Mouse (Mus musculus) T-cell, adult 66 days (primary cell): ENCODE results near the gene Olfr918. TPM values are rescaled to one million over a fixed set of nuclear protein-coding genes. Genes with fewer than 3 reads are reported as not detected.

Experiments
- total RNA-seq, 2 experiments: library from RNA; stranded (reverse); gene quantifications; 3 replicates in 1 of 2; 4 replicates in 1 of 2; pipeline ENCODE4 v1.2.4; 2023

Gene Olfr918
- total RNA-seq = not detected

GRCm38 (mm10) chr9:38674501-38674900 is at the start of gene Olfr918:
TSS of gene Olfr918 (minus strand) at chr9:38674601.

GRCm38 (mm10) chr9:38718102-38718501 is 43.7 kb upstream of the Olfr918 start, which contains the start of gene Vwa5a:
TSS of gene Vwa5a (plus strand) at chr9:38718268.

GRCm38 (mm10) chr9:38665742-38666141 is 8.7 kb downstream of the Olfr918 start, which contains the start of gene Olfr917:
TSS of gene Olfr917 (minus strand) at chr9:38665842.

GRCm38 (mm10) chr9:38659775-38660174 is 14.6 kb downstream of the Olfr918 start, which contains the start of gene Olfr916:
TSS of gene Olfr916 (minus strand) at chr9:38659875.

Other genes starting within 250 kb of the Olfr918 start
- not detected for gene Olfr901, start 245.1 kb downstream of the Olfr918 start, total RNA-seq
- not detected for gene Olfr902, start 226.9 kb downstream of the Olfr918 start, total RNA-seq
- not detected for gene Olfr904, start 211.5 kb downstream of the Olfr918 start, total RNA-seq
- gene Olfr905, start 203.5 kb downstream of the Olfr918 start, total RNA-seq = not detected
- gene Olfr906, start 187.5 kb downstream of the Olfr918 start, total RNA-seq = not detected
- not detected for gene Olfr907, start 178.8 kb downstream of the Olfr918 start, total RNA-seq
- gene Olfr911-ps1, start 153.0 kb downstream of the Olfr918 start, total RNA-seq = not detected
- gene Olfr910, start 136.8 kb downstream of the Olfr918 start, total RNA-seq = not detected
- gene Olfr912, start 94.4 kb downstream of the Olfr918 start, total RNA-seq = not detected
- gene Olfr913, start 81.8 kb downstream of the Olfr918 start, total RNA-seq = not detected
- not detected for gene Olfr914, start 69.5 kb downstream of the Olfr918 start, total RNA-seq
- gene Olfr916, start 14.7 kb downstream of the Olfr918 start, total RNA-seq = not detected
- not detected for gene Olfr917, start 8.8 kb downstream of the Olfr918 start, total RNA-seq
- gene Olfr919, start 29.1 kb upstream of the Olfr918 start, total RNA-seq = not detected
- 10 to 100 TPM in 1 of 2 experiments, 1 to 10 TPM in 1; 8.4 to 11.4 TPM for gene Vwa5a, start 43.7 kb upstream of the Olfr918 start, total RNA-seq
- under 1 TPM; 0.09 to 0.15 TPM for gene Olfr920, start 77.7 kb upstream of the Olfr918 start, total RNA-seq
- not detected for gene Olfr921, start 98.5 kb upstream of the Olfr918 start, total RNA-seq
- not detected for gene Olfr922, start 140.0 kb upstream of the Olfr918 start, total RNA-seq
- gene Olfr923, start 151.9 kb upstream of the Olfr918 start, total RNA-seq = not detected
- gene Olfr924, start 169.8 kb upstream of the Olfr918 start, total RNA-seq = not detected
- gene Olfr26, start 180.5 kb upstream of the Olfr918 start, total RNA-seq = not detected
- gene Olfr926, start 202.5 kb upstream of the Olfr918 start, total RNA-seq = not detected